ENCODE assay signal across 28 mouse cellular contexts in genomic region chr11:74414112-74414511, GRCm38 (mm10). TPM values are rescaled to one million over a fixed set of nuclear protein-coding genes. Genes with fewer than 3 reads are reported as not detected.
DNase-seq lines count a peak whose midpoint lies in the region; ATAC-seq and TF ChIP-seq lines count a peak whose summit lies in the region.
"Had no signal": no experiment of that assay in that cellular context is flagged by ENCODE, and none has a peak within 500 bp of the region (broad histone marks: within the 10 kb centered on the region; RNA-seq: fewer than 3 reads in every experiment).

No protein-coding gene starts in this region.

- 0 out of 2 replicates have a peak, but pooled peaks have one; percentile 25 for ATAC-seq in kidney, embryonic 15.5 days (replicated peaks; ENCODE audit: low FRiP score)
- ATAC-seq in stomach, postnatal 0 days (ENCODE audit: low FRiP score, low TSS enrichment), result peak; percentile 75
- ATAC-seq: forebrain, embryonic 14.5 days had no signal

- no peak overlapping the region for H3K27ac ChIP-seq in kidney, embryonic 15.5 days
- H3K27ac ChIP-seq in MEL (ENCODE audit: control insufficient read depth, low read depth, low read length), result no peak overlapping the region
- peak overlapping the region; percentile 30; the same call in 1 of the 2 replicates for H3K27ac ChIP-seq in stomach, postnatal 0 days (replicated peaks)
- H3K27ac ChIP-seq: embryonic facial prominence, embryonic 15.5 days; forebrain, embryonic 10.5 days; heart, adult 2 months; hindbrain, embryonic 15.5 days had no signal

- TF ChIP-seq CTCF in MEL (IDR thresholded peaks at IDR 0.05 in 2 of 3, conservative IDR thresholded peaks at IDR 0.05 in 1 of 3; ENCODE audit: control insufficient read depth in 1 of 3, insufficient read depth in 1 of 3, low read depth in 2 of 3, low read length in 3 of 3, poor library complexity in 1 of 3, severe bottlenecking in 1 of 3), result no peak
- TF ChIP-seq CTCF in stomach, postnatal 0 days (IDR thresholded peaks at IDR 0.05; ENCODE audit: low read depth), result no peak

- H3K79me2 ChIP-seq in MEL (ENCODE audit: control insufficient read depth, insufficient read depth, low read length, poor library complexity), result no peaks in the 10 kb centered on the region

- no peak overlapping the region for H3K4me3 ChIP-seq in kidney, embryonic 15.5 days (replicated peaks)
- no peak overlapping the region for H3K4me3 ChIP-seq in MEL (ENCODE audit: control insufficient read depth in 1 of 2, insufficient read depth in 1 of 2, low read depth in 2 of 2, low read length in 2 of 2)
- no peak overlapping the region for H3K4me3 ChIP-seq in stomach, postnatal 0 days (ENCODE audit: low read depth, low read length)
- H3K4me3 ChIP-seq: embryonic facial prominence, embryonic 15.5 days; erythroblast, embryonic 14.5 days; forebrain, embryonic 10.5 days; heart, adult 2 months; heart, embryonic 12.5 days; hindbrain, embryonic 15.5 days had no signal

- no peak for TF ChIP-seq POLR2A in MEL (IDR thresholded peaks at IDR 0.05; ENCODE audit: control insufficient read depth in 1 of 2, insufficient read depth in 1 of 2, low read depth in 1 of 2, low read length in 2 of 2, poor library complexity in 1 of 2)

- 58% methylated on average over 9 of the region's 9 CpGs for WGBS in kidney, embryonic 15.5 days
- 46% methylated on average over 9 of the region's 9 CpGs for WGBS in stomach, postnatal 0 days

- no peak overlapping the region for H3K9ac ChIP-seq in kidney, embryonic 15.5 days
- H3K9ac ChIP-seq in MEL (ENCODE audit: control insufficient read depth, low read depth, low read length, poor library complexity, severe bottlenecking), result no peak overlapping the region
- no peak overlapping the region for H3K9ac ChIP-seq in stomach, postnatal 0 days (ENCODE audit: low read length)
- H3K9ac ChIP-seq: embryonic facial prominence, embryonic 15.5 days; heart, embryonic 12.5 days; hindbrain, embryonic 15.5 days had no signal

- peaks cover 22% of the 10 kb centered on the region for H3K4me1 ChIP-seq in kidney, embryonic 15.5 days
- peaks cover 17 to 31% of the 10 kb centered on the region in 2 experiments for H3K4me1 ChIP-seq in MEL (ENCODE audit: control insufficient read depth in 1 of 2, insufficient read depth in 2 of 2, low read length in 2 of 2)
- H3K4me1 ChIP-seq in stomach, postnatal 0 days (replicated peaks; ENCODE audit: control insufficient read depth, insufficient read depth), result peaks cover 5% of the 10 kb centered on the region

- TF ChIP-seq RAD21 in MEL (IDR thresholded peaks at IDR 0.05; ENCODE audit: low read depth, low read length), result no peak

- H3K27me3 ChIP-seq in kidney, embryonic 15.5 days, result no peaks in the 10 kb centered on the region
- H3K27me3 ChIP-seq in MEL (ENCODE audit: control insufficient read depth in 1 of 2, insufficient read depth in 2 of 2, low read length in 2 of 2), result no peaks in the 10 kb centered on the region
- no peaks in the 10 kb centered on the region for H3K27me3 ChIP-seq in stomach, postnatal 0 days (ENCODE audit: control insufficient read depth, insufficient read depth, low read length)
- H3K27me3 ChIP-seq: embryonic facial prominence, embryonic 15.5 days; heart, embryonic 12.5 days; hindbrain, embryonic 15.5 days had no signal

- H3K4me2 ChIP-seq in kidney, embryonic 15.5 days, result no peak overlapping the region
- no peak overlapping the region for H3K4me2 ChIP-seq in stomach, postnatal 0 days (replicated peaks; ENCODE audit: low read depth)
- H3K4me2 ChIP-seq: embryonic facial prominence, embryonic 15.5 days; heart, embryonic 12.5 days; hindbrain, embryonic 15.5 days had no signal

- DNase-seq in kidney, postnatal 25 days, result no peak
- DNase-seq in MEL (ENCODE audit: low read depth, low spot score), result no peak
- peak; percentile 21 for DNase-seq in adipocyte (ENCODE audit: low spot score)
- peak; percentile 38 for DNase-seq in stomach, postnatal 0 days (ENCODE audit: low spot score)
- DNase-seq in right cerebral cortex, adult 18-20 months, result no peak
- DNase-seq: adrenal gland, postnatal 10 days; cerebellum, adult 11 months; cerebellum, adult 8-10 months; cerebellum, postnatal 14 days; embryo, embryonic 11 days; gastrocnemius, postnatal 14 days had no signal

- H3K36me3 ChIP-seq in kidney, embryonic 15.5 days, result no peaks in the 10 kb centered on the region
- H3K36me3 ChIP-seq in MEL (ENCODE audit: control insufficient read depth in 1 of 2, insufficient read depth in 2 of 2, low read length in 2 of 2), result peaks cover 0 to 24% of the 10 kb centered on the region in 2 experiments; a peak in 3 of 4 replicates
- 0 out of 2 replicates have a peak, but pooled peaks cover 2% of the 10 kb centered on the region for H3K36me3 ChIP-seq in stomach, postnatal 0 days (ENCODE audit: control insufficient read depth, insufficient read depth, low read length)
- H3K36me3 ChIP-seq: embryonic facial prominence, embryonic 15.5 days; forebrain, embryonic 10.5 days had no signal

- no peak for TF ChIP-seq EP300 in MEL (IDR thresholded peaks at IDR 0.05; ENCODE audit: low read depth in 1 of 2, low read length in 2 of 2)
- TF ChIP-seq EP300 in stomach, postnatal 0 days (optimal IDR thresholded peaks at IDR 0.05), result no peak

- H3K9me3 ChIP-seq in kidney, embryonic 15.5 days (replicated peaks), result no peaks in the 10 kb centered on the region
- H3K9me3 ChIP-seq in MEL (replicated peaks; ENCODE audit: insufficient read depth, low read length), result no peaks in the 10 kb centered on the region
- no peaks in the 10 kb centered on the region for H3K9me3 ChIP-seq in stomach, postnatal 0 days (ENCODE audit: control insufficient read depth, low read length)
- H3K9me3 ChIP-seq: embryonic facial prominence, embryonic 15.5 days; forebrain, embryonic 10.5 days; heart, embryonic 12.5 days; hindbrain, embryonic 15.5 days had no signal

TF ChIP-seq in MEL, 35 proteins besides CTCF, POLR2A, EP300 and RAD21:
- no peak for TF ChIP-seq ZKSCAN1 (IDR thresholded peaks at IDR 0.05; ENCODE audit: low read depth, low read length)
- 0 out of 2 replicates have a peak, but pooled peaks have one; percentile 2 for TF ChIP-seq TCF12 (IDR thresholded peaks at IDR 0.05; ENCODE audit: low read depth, low read length)
- TF ChIP-seq MYC (IDR thresholded peaks at IDR 0.05; ENCODE audit: low read depth, low read length), result no peak
- TF ChIP-seq BHLHE40 (IDR thresholded peaks at IDR 0.05; ENCODE audit: borderline replicate concordance, low read depth, low read length), result no peak

RNA-seq across cellular contexts. Expression of gene Olfr412, which starts 52.2 kb away (rescaled TPM):
- polyA plus RNA-seq in kidney, embryonic 15.5 days (2015; fragmentation: Nextera tagmentation; extraction: Ambion mirVana), result not detected in 2 replicates
- not detected in 2 replicates for total RNA-seq in MEL (2012; rRNA removed)
- polyA plus RNA-seq in MEL (2012; ENCODE audit: insufficient read depth in 1 of 2, insufficient read length in 2 of 2, low read depth in 1 of 2, low replicate concordance in 2 of 2, missing spikeins in 1 of 2), result not detected
- not detected in 2 replicates for polyA plus RNA-seq in stomach, postnatal 0 days (2015; fragmentation: Nextera tagmentation; extraction: Ambion mirVana)
- total RNA-seq: adrenal gland, postnatal 10 days; adrenal gland, postnatal 4 days; common myeloid progenitor, adult 5-6 weeks; ES-E14; gastrocnemius, postnatal 14 days; heart, adult 2 months; heart, postnatal 36 days had no signal
- polyA plus RNA-seq: brain, embryonic 14.5 days; embryonic facial prominence, embryonic 11.5 days; embryonic facial prominence, embryonic 15.5 days; erythroblast, embryonic 14.5 days; forebrain, embryonic 10.5 days; forebrain, embryonic 14.5 days; gonadal fat pad, adult 2 months; heart, adult 2 months; heart, embryonic 12.5 days; heart, postnatal 0 days; hindbrain, embryonic 11.5 days; hindbrain, embryonic 15.5 days had no signal

Comparison
In these comparisons a context has a peak if more than half of its experiments do, and no peak if none do; other contexts are left out.
1. DNase-seq: peak in adipocyte (single experiment) and stomach, postnatal 0 days (single experiment); none in kidney, postnatal 25 days (0 of 2), MEL (single experiment) and right cerebral cortex, adult 18-20 months (single experiment).